Comparison of ENCODE assay signal across 39 mouse cellular contexts in genomic region chr14:51145521-51145920, GRCm38 (mm10). TPM values are rescaled to one million over a fixed set of nuclear protein-coding genes. Genes with fewer than 3 reads are reported as not detected.
DNase-seq lines count a peak whose midpoint lies in the region; ATAC-seq and TF ChIP-seq lines count a peak whose summit lies in the region.
"Had no signal": no experiment of that assay in that cellular context is flagged by ENCODE, and none has a peak within 500 bp of the region (broad histone marks: within the 10 kb centered on the region; RNA-seq: fewer than 3 reads in every experiment).

No protein-coding gene starts in this region.

- H3K27me3 ChIP-seq in cerebellum, adult 2 months (ENCODE audit: control insufficient read depth, insufficient read depth, low read length), result no peaks in the 10 kb centered on the region
- no peaks in the 10 kb centered on the region for H3K27me3 ChIP-seq in embryonic facial prominence, embryonic 14.5 days (replicated peaks; ENCODE audit: control insufficient read depth, insufficient read depth, low read length)
- H3K27me3 ChIP-seq in embryonic facial prominence, embryonic 10.5 days (replicated peaks; ENCODE audit: low read depth, poor library complexity, severe bottlenecking), result no peaks in the 10 kb centered on the region
- H3K27me3 ChIP-seq: CH12.LX; hindbrain, embryonic 13.5 days; limb, embryonic 15.5 days; midbrain, embryonic 15.5 days had no signal

- intact Hi-C loops in left cerebral cortex, postnatal 4 days (cut with DNase I), result no loop called here

- H3K9me3 ChIP-seq in embryonic facial prominence, embryonic 14.5 days (ENCODE audit: control insufficient read depth, low read length), result no peaks in the 10 kb centered on the region
- no peaks in the 10 kb centered on the region for H3K9me3 ChIP-seq in embryonic facial prominence, embryonic 10.5 days
- H3K9me3 ChIP-seq: hindbrain, embryonic 13.5 days; limb, embryonic 10.5 days; limb, embryonic 15.5 days; midbrain, embryonic 10.5 days; midbrain, embryonic 15.5 days had no signal

- no peaks in the 10 kb centered on the region for H3K36me3 ChIP-seq in embryonic facial prominence, embryonic 14.5 days (ENCODE audit: control insufficient read depth, insufficient read depth, low read length)
- H3K36me3 ChIP-seq in embryonic facial prominence, embryonic 10.5 days (replicated peaks), result no peaks in the 10 kb centered on the region
- H3K36me3 ChIP-seq: hindbrain, embryonic 13.5 days; limb, embryonic 10.5 days; limb, embryonic 15.5 days; midbrain, embryonic 10.5 days; midbrain, embryonic 15.5 days had no signal

- no peak overlapping the region for H3K4me3 ChIP-seq in cerebellum, adult 2 months (replicated peaks; ENCODE audit: insufficient read depth, low read depth, low read length)
- no peak overlapping the region for H3K4me3 ChIP-seq in embryonic facial prominence, embryonic 14.5 days (ENCODE audit: low read depth, low read length)
- H3K4me3 ChIP-seq in embryonic facial prominence, embryonic 10.5 days, result no peak overlapping the region
- H3K4me3 ChIP-seq: hindbrain, embryonic 13.5 days; limb, embryonic 10.5 days; limb, embryonic 15.5 days; midbrain, embryonic 10.5 days; midbrain, embryonic 15.5 days had no signal

- H3K4me2 ChIP-seq in embryonic facial prominence, embryonic 14.5 days (ENCODE audit: low read depth, low read length), result no peak overlapping the region
- H3K4me2 ChIP-seq: heart, embryonic 11.5 days; hindbrain, embryonic 13.5 days; limb, embryonic 15.5 days; lung, embryonic 14.5 days; midbrain, embryonic 15.5 days had no signal

- ATAC-seq in embryonic facial prominence, embryonic 14.5 days (ENCODE audit: low read depth), result no peak
- ATAC-seq: activated CD4-positive, CD25-positive, alpha-beta regulatory T cell, adult 4 months; forebrain, embryonic 14.5 days; intestine, postnatal 0 days; midbrain, embryonic 15.5 days had no signal

- no peak overlapping the region for H3K27ac ChIP-seq in cerebellum, adult 2 months (ENCODE audit: insufficient read depth, low read length)
- H3K27ac ChIP-seq in embryonic facial prominence, embryonic 14.5 days (replicated peaks; ENCODE audit: low read depth, low read length), result no peak overlapping the region
- H3K27ac ChIP-seq in embryonic facial prominence, embryonic 10.5 days (replicated peaks), result no peak overlapping the region
- H3K27ac ChIP-seq: hindbrain, embryonic 13.5 days; limb, embryonic 10.5 days; limb, embryonic 15.5 days; midbrain, embryonic 10.5 days; midbrain, embryonic 15.5 days had no signal

- no peak for TF ChIP-seq CTCF in cerebellum, adult 2 months (IDR thresholded peaks at IDR 0.05; ENCODE audit: borderline replicate concordance, insufficient read depth, low read depth, low read length)

- peak; percentile 15 to 17 for DNase-seq in cerebellum, adult 2 months
- DNase-seq in cerebellum, adult 11 months, result no peak
- peak; percentile 45 for DNase-seq in embryonic facial prominence, embryonic 14.5 days (ENCODE audit: low spot score)
- no peak for DNase-seq in embryonic facial prominence, embryonic 10.5 days (ENCODE audit: low spot score)
- DNase-seq in left cerebral cortex, postnatal 4 days, result peak; percentile 5
- DNase-seq in left cerebral cortex, adult 9 months (ENCODE audit: low spot score in 2 of 2), result no peak
- DNase-seq in urinary bladder, postnatal 14 days (ENCODE audit: low spot score), result peak; percentile 54
- no peak for DNase-seq in urinary bladder, adult 2 months (ENCODE audit: low spot score)
- DNase-seq: adrenal gland, adult 2 months; gastrocnemius, postnatal 14 days; heart, postnatal 36 days; kidney, adult 9 months; kidney, postnatal 10 days; lung, embryonic 14.5 days; lung, postnatal 14 days; right cerebral cortex, postnatal 4 days; thymus, postnatal 4 days had no signal

- 42% methylated on average over 6 of the region's 6 CpGs for WGBS in cerebellum, adult 2 months
- 77% methylated on average over 6 of the region's 6 CpGs for WGBS in embryonic facial prominence, embryonic 14.5 days
- 91% methylated on average over 6 of the region's 6 CpGs for WGBS in embryonic facial prominence, embryonic 10.5 days

- no peak for TF ChIP-seq POLR2A in cerebellum, adult 2 months (IDR thresholded peaks at IDR 0.05; ENCODE audit: borderline replicate concordance, insufficient read depth, low read length)

- no peak overlapping the region for H3K9ac ChIP-seq in embryonic facial prominence, embryonic 14.5 days (ENCODE audit: low read depth, low read length)
- H3K9ac ChIP-seq: hindbrain, embryonic 13.5 days; limb, embryonic 15.5 days; lung, embryonic 14.5 days; midbrain, embryonic 15.5 days had no signal

- no peaks in the 10 kb centered on the region for H3K4me1 ChIP-seq in cerebellum, adult 2 months (ENCODE audit: control insufficient read depth, insufficient read depth, low read length)
- H3K4me1 ChIP-seq in embryonic facial prominence, embryonic 14.5 days (ENCODE audit: control insufficient read depth, insufficient read depth, low read length), result no peaks in the 10 kb centered on the region
- peaks cover 3% of the 10 kb centered on the region; the same call in 1 of the 2 replicates for H3K4me1 ChIP-seq in embryonic facial prominence, embryonic 10.5 days
- H3K4me1 ChIP-seq: hindbrain, embryonic 13.5 days; limb, embryonic 10.5 days; limb, embryonic 15.5 days; midbrain, embryonic 15.5 days had no signal

RNA-seq across cellular contexts. Expression of gene Rnase1, which starts 1.1 kb away (rescaled TPM):
- 3.3 and 4.1 TPM in 2 replicates for polyA plus RNA-seq in cerebellum, adult 2 months (2012; rRNA removed)
- polyA plus RNA-seq in embryonic facial prominence, embryonic 14.5 days (2014; fragmentation: Nextera tagmentation; extraction: Ambion mirVana), result 0.48 and 1.1 TPM in 2 replicates
- 0.15 TPM in 1 of 2 replicates, not detected in the other for polyA plus RNA-seq in embryonic facial prominence, embryonic 10.5 days (2016; fragmentation: Nextera tagmentation; extraction: Ambion mirVana)
- under 1 TPM in 1 of 2 experiments, not detected in 1; 0.48 TPM for total RNA-seq in left cerebral cortex, postnatal 4 days (2021)
- polyA plus RNA-seq in urinary bladder, adult 2 months (2012; rRNA removed), result 0.30 and 0.40 TPM in 2 replicates
- total RNA-seq: ES-E14; gastrocnemius, postnatal 14 days; granulocyte monocyte progenitor cell, adult 5-6 weeks; neutrophil, adult 5-6 weeks had no signal
- polyA plus RNA-seq: activated CD4-positive, CD25-positive, alpha-beta regulatory T cell, adult 4 months; adrenal gland, adult 2 months; C2C12; embryonic facial prominence, embryonic 11.5 days; heart, embryonic 11.5 days; hindbrain, embryonic 13.5 days; midbrain, embryonic 10.5 days; midbrain, embryonic 15.5 days had no signal

RNA-seq across cellular contexts. Expression of gene Rnase2b, which starts 16.5 kb away (rescaled TPM):
- not detected in 2 replicates for polyA plus RNA-seq in cerebellum, adult 2 months (2012; rRNA removed)
- not detected in 2 replicates for polyA plus RNA-seq in embryonic facial prominence, embryonic 14.5 days (2014; fragmentation: Nextera tagmentation; extraction: Ambion mirVana)
- polyA plus RNA-seq in embryonic facial prominence, embryonic 10.5 days (2016; fragmentation: Nextera tagmentation; extraction: Ambion mirVana), result not detected in 2 replicates
- total RNA-seq in left cerebral cortex, postnatal 4 days (2021), result not detected
- polyA plus RNA-seq in urinary bladder, adult 2 months (2012; rRNA removed), result not detected in 2 replicates
- total RNA-seq: adrenal gland, adult 2 months; adrenal gland, postnatal 4 days; ES-E14; gastrocnemius, postnatal 14 days; granulocyte monocyte progenitor cell, adult 5-6 weeks; heart, postnatal 36 days; left cerebral cortex, adult 8-10 months; neutrophil, adult 5-6 weeks had no signal
- polyA plus RNA-seq: activated CD4-positive, CD25-positive, alpha-beta regulatory T cell, adult 4 months; adrenal gland, adult 2 months; C2C12; embryonic facial prominence, embryonic 11.5 days; forebrain, embryonic 14.5 days; heart, embryonic 11.5 days; heart, embryonic 16.5 days; hindbrain, embryonic 13.5 days; intestine, postnatal 0 days; large intestine, adult 2 months; limb, embryonic 10.5 days; limb, embryonic 15.5 days; lung, embryonic 14.5 days; midbrain, embryonic 10.5 days; midbrain, embryonic 15.5 days; testis, adult 2 months; thymus, postnatal 0 days had no signal

RNA-seq across cellular contexts. Expression of gene Rnase6, which starts 21.8 kb away (rescaled TPM):
- polyA plus RNA-seq in cerebellum, adult 2 months (2012; rRNA removed), result 0.61 and 0.81 TPM in 2 replicates
- 1.3 TPM in 2 replicates for polyA plus RNA-seq in embryonic facial prominence, embryonic 14.5 days (2014; fragmentation: Nextera tagmentation; extraction: Ambion mirVana)
- not detected in 2 replicates for polyA plus RNA-seq in embryonic facial prominence, embryonic 10.5 days (2016; fragmentation: Nextera tagmentation; extraction: Ambion mirVana)
- total RNA-seq in left cerebral cortex, postnatal 4 days (2021), result under 1 TPM in 1 of 2 experiments, not detected in 1; 0.32 TPM
- polyA plus RNA-seq in urinary bladder, adult 2 months (2012; rRNA removed), result 7.1 and 8.3 TPM in 2 replicates
- total RNA-seq: ES-E14 had no signal
- polyA plus RNA-seq: C2C12; embryonic facial prominence, embryonic 11.5 days; heart, embryonic 11.5 days; limb, embryonic 10.5 days had no signal

RNA-seq across cellular contexts. Expression of gene Eddm3b, which starts 31.3 kb away (rescaled TPM):
- polyA plus RNA-seq in cerebellum, adult 2 months (2012; rRNA removed), result not detected in 2 replicates
- polyA plus RNA-seq in embryonic facial prominence, embryonic 14.5 days (2014; fragmentation: Nextera tagmentation; extraction: Ambion mirVana), result not detected in 2 replicates
- 0.10 and 0.17 TPM in 2 replicates for polyA plus RNA-seq in embryonic facial prominence, embryonic 10.5 days (2016; fragmentation: Nextera tagmentation; extraction: Ambion mirVana)
- not detected for total RNA-seq in left cerebral cortex, postnatal 4 days (2021)
- 0.04 and 0.06 TPM in 2 replicates for polyA plus RNA-seq in urinary bladder, adult 2 months (2012; rRNA removed)
- total RNA-seq: adrenal gland, adult 2 months; CH12.LX; ES-E14; gastrocnemius, postnatal 14 days; granulocyte monocyte progenitor cell, adult 5-6 weeks; heart, postnatal 36 days; layer of hippocampus, postnatal 25 days; left cerebral cortex, adult 8-10 months; neutrophil, adult 5-6 weeks had no signal
- polyA plus RNA-seq: activated CD4-positive, CD25-positive, alpha-beta regulatory T cell, adult 4 months; adrenal gland, adult 2 months; C2C12; embryonic facial prominence, embryonic 11.5 days; forebrain, embryonic 14.5 days; heart, embryonic 11.5 days; heart, embryonic 16.5 days; hindbrain, embryonic 13.5 days; large intestine, adult 2 months; limb, embryonic 10.5 days; limb, embryonic 15.5 days; lung, embryonic 14.5 days; midbrain, embryonic 15.5 days; testis, adult 2 months; thymus, postnatal 0 days had no signal

RNA-seq across cellular contexts. Expression of gene Ang2, which starts 53.4 kb away (rescaled TPM):
- not detected in 2 replicates for polyA plus RNA-seq in cerebellum, adult 2 months (2012; rRNA removed)
- polyA plus RNA-seq in embryonic facial prominence, embryonic 14.5 days (2014; fragmentation: Nextera tagmentation; extraction: Ambion mirVana), result not detected in 2 replicates
- polyA plus RNA-seq in embryonic facial prominence, embryonic 10.5 days (2016; fragmentation: Nextera tagmentation; extraction: Ambion mirVana), result not detected in 2 replicates
- total RNA-seq in left cerebral cortex, postnatal 4 days (2021), result not detected
- polyA plus RNA-seq in urinary bladder, adult 2 months (2012; rRNA removed), result not detected in 2 replicates
- total RNA-seq: adrenal gland, adult 2 months; adrenal gland, postnatal 4 days; CH12.LX; ES-E14; gastrocnemius, postnatal 14 days; granulocyte monocyte progenitor cell, adult 5-6 weeks; heart, postnatal 36 days; layer of hippocampus, postnatal 25 days; neutrophil, adult 5-6 weeks had no signal
- polyA plus RNA-seq: activated CD4-positive, CD25-positive, alpha-beta regulatory T cell, adult 4 months; adrenal gland, adult 2 months; embryonic facial prominence, embryonic 11.5 days; forebrain, embryonic 14.5 days; heart, embryonic 11.5 days; heart, embryonic 16.5 days; hindbrain, embryonic 13.5 days; intestine, postnatal 0 days; large intestine, adult 2 months; limb, embryonic 10.5 days; limb, embryonic 15.5 days; lung, embryonic 14.5 days; midbrain, embryonic 10.5 days; midbrain, embryonic 15.5 days; testis, adult 2 months; thymus, postnatal 0 days had no signal

Comparison
In these comparisons a context has a peak if more than half of its experiments do, and no peak if none do; other contexts are left out.
1. DNase-seq: peak in cerebellum, adult 2 months (2 of 2), embryonic facial prominence, embryonic 14.5 days (single experiment), left cerebral cortex, postnatal 4 days (single experiment) and urinary bladder, postnatal 14 days (single experiment); none in cerebellum, adult 11 months (single experiment), embryonic facial prominence, embryonic 10.5 days (single experiment), left cerebral cortex, adult 9 months (0 of 2) and urinary bladder, adult 2 months (single experiment).